Mouse (Mus musculus): Measurements from ENCODE around the gene Sdhc.
"Not testable (repeated sequence)": the region's sequence is repeated elsewhere in the genome, so short reads cannot be mapped to it uniquely, and the experiment has no call there.

The Sdhc gene

DNA sequence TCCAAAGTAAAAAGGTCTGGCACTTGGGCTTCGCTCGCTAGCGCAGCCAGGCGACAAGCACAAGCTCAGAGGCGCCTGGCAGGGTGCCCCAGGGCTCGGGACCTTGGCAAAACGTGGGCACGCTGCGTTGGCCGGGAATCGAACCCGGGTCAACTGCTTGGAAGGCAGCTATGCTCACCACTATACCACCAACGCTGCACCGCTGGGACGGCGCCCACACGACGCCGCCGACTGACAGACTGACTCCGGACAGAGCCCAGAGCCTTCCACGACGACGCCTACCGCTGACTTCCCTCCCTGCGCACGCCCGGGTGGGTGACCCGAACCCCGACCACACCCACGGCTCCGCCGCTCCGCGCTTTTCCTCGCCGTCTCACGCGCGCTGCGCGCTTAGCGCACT, 70.6 kb downstream of the Sdhc start:
- DNase-seq (ENCODE audit: low spot score in 2 of 2): not testable (repeated sequence)

DNA sequence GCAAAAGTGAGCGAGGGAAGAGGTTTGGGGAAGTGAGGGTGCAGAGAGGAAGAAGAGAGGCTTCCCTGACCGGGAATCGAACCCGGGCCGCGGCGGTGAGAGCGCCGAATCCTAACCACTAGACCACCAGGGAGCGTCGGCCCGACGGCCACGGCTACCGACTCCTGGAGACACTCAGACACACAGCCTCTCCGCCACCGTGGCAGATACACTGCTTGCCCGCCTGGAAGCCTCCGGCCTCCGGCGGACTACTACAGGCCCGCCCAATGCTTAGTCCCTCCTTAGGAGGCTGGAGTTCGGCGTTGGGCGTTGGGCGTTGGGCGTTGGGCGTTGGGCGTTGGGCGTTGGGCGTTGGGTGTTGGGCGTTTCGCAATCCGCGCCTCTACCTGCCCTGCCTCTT, 71.1 kb downstream of the Sdhc start:
- DNase-seq (ENCODE audit: low spot score in 2 of 2): not testable (repeated sequence)

DNA sequence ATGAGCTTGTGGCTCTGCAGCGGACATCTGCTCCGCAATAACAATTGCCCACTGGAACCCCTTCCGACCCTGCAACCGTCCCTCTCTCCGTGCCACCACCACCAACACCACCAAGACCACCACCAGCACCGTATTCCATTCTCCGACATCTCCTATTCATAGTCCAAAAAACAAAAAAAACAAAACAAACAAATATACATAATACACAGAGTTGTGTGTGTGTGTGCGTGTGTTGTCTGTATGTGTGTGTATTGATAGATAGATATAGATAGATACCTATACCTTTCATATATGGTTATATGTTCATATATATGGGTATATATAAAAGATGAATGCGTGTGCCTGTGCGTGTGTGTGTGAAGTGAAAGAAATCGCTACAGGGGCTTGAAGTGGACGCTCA, 72.0 kb downstream of the Sdhc start:
- DNase-seq (ENCODE audit: low spot score in 2 of 2): not testable (repeated sequence)

DNA sequence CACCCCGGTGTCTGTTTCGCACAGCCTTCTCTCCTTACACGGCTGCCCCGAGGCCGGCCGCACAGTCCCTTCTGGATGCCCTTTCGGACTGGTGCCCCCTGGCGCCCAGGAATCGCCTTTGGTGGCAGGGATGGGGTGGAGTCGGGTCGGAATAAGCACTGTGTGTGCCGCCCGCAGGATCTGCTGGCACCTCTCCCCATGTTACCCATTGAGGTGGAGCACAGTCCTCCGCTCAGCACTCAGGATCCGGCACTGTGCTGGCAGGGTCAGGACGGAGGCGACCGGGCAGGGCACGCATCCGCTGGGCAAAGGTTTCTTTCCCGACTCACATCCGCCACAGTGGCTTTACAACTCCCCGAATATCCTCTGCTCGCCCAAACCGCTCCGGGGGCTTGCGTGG, 72.4 kb downstream of the Sdhc start:
- DNase-seq (ENCODE audit: low spot score in 2 of 2): peak in 1 of 2 experiments; percentile 32

DNA sequence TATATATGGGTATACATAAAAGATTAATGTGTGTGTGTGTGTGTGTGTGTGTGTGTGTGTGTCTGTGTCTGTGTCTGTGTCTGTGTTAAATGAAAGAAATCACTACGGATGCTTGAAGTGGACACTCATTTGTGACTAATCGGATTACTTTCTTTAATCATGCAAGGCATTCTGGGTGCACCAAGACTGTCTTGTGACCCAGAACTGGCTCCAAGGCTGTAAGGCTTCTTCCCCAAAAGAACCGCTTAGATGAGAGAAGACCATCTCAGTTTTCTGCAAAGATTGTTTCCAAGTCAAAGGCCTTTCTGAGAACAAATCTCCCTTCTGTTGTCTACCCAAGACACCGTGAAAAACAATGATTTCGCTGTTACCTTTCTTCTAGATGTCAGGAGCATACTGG, 73.2 kb downstream of the Sdhc start:
- DNase-seq (ENCODE audit: low spot score in 2 of 2): not testable (repeated sequence)

All from cerebellum, postnatal 4 days (tissue).